Mouse (Mus musculus) spleen, postnatal 4 days (tissue): Measurements from ENCODE around the gene Col4a3.
A peak's percentile ranks its signal among the peaks of the same experiment; 100 is the strongest.

ENCODE experiments used
- DNase-seq, 2 experiments: peaks; one replicate each; pipeline ENCODE4 v3.0.0; 2022; ENCODE audit warnings: low spot score in 2 of 2

Gene Col4a3

DNA sequence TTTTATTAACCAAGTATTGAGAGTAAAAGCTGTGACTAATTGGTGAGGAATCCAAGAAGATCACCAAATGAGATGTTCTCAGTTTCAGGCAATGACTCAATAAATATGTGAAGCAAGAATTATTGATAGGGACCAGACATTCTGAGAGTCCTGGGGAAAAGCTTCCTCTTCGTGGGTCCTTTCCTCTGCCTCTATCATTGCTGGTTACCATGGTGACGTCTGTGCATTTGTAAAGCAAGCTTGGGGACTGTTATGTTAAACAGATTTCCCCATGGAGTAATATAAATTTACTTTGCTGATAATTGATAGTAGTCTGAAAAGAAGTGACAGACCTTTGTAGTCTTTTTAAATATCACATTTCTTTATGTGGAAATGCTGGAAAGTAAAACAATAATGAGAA is 76.8 kb downstream of the Col4a3 start:
- no peak for DNase-seq

DNA sequence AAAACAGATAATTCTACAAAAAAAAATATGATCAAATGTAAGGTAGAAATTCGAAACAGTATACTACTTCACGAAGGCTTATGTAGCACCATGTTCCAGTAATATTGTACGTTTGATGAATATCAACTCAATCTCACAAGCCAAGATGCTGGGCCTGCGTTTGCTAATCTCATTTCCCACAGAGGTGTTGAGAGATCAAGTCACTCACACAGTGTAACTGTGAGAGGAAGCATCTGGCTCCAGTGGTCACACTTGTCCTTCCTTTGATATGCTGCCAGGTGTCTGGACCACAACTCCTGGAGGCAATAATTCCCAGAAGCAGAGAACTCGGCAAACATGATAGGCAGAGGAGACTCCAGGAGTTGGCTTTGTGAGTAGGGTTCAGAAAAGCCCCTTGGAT is 99.6 kb downstream of the Col4a3 start:
- DNase-seq, result no peak

DNA sequence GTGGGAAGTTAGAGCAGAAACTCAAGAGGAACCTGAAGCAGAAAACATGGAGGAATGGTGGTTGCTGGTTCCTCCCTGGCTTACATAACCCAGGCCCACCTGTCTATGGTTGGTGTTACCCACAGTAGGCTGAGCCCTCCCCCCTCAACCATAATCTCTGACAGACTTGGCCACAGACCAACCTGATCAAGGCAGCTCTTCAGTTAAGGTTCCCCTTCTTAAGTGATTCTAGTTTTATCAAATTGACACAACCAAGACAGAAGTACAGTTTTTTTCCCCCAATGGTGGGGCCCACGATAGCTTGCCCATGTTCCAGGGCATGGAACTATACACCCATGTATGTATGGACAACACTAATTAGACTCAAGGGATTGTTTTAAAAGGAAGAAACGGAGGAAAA is 100.1 kb downstream of the Col4a3 start:
- no peak for DNase-seq

DNA sequence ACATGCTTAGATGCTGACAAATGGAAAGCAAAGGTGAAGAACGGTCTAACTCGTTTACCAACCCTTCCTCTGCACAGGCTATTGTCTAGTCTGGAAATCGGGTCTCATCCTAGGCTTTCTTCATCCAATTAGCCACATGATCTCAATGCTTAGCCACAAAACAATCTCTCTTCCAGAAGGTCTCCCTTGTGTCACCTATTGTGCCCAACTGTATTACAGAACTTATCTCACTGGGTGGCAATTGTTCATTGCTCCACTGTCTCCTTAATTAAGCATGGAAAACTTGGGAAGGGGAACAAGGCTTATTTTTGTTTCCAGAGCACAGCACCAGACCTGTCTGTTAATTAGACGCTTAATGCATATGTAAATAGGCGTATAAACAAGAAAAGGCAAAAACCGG is 101.2 kb downstream of the Col4a3 start:
- DNase-seq, result no peak

DNA sequence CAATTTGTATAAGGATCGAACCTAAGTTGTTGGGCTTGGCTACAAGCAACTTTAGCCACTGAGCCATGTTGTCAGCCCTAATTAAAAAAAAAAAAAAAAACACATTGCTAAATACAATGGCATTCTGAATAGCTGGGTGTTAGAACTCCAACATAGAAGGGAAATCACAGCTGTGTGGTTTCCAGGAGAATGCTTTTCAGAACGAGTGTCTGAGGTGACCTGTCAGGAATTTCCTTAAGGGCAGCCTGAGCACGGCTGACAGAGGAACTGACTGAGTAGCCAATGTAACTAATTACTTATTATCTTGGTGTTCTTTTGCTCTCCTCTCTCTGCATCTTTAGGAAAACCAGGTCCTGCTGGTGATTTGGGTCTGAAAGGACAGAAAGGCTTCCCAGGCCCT is 109.2 kb downstream of the Col4a3 start:
- no peak for DNase-seq

DNA sequence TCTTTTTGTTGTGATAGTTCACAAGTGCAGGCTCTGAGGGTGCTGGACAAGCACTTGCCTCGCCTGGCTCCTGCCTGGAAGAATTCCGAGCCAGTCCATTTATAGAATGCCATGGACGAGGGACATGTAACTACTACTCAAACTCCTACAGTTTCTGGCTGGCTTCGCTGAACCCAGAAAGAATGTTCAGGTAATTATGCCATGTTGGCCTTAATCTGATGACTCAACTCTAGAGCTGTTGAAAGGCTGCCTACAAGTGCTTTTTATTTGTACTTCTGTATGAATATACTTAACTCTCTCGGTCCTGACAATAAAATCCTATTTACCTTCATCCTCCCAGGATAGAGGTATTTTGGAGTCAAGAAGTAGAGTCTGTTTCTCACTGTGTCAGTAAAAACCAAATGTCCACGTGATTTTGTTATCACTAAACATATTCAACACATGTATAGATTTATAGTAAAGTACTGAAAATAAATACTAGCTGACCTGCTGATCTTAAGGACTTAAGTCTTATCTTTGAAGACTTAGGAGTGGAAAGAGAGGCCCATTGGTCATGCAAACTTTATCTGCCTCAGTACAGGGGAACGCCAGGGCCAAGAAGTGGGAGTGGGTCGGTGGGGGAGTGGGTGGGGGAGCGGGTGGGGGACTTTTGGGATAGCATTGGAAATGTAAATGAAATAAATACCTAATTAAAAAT is 131.2 kb downstream of the Col4a3 start:
- DNase-seq, result no peak

DNA sequence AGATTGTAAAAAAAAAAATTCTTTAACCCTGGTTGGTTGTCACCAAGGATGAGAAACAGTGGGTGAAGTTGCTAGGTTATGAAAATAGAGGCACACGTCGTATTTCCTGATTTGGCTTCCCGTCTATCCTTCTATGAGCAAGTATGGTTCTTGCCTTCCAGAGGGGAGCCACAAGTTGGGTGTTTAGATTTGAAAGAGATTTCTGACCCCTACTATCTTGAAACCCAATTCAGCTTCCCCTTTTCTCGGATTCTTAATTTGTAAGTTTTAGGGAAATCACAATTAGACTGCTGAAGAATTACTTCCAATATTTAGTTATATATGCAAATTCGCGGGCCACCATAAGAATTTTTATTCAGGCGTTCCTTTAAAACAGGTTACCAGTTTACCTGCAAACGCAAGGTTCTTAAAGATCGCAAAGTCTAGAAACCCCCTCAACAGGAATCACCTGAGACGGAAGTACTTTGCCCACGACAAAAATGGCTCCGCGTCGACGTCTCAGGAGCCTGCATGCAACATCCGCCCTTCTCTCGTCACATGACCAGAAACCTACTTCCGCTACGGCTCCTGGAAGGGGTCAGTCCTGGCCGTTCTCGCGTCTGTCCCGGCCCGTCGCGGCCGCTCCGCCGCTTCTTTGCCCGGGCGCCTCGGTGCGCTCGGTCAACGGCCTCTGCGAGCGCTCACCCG is 137.8 kb downstream of the Col4a3 start, which contains the start of gene Mff:
Gene Mff (plus strand): TSS at position 552 of the 687 bp plus-strand sequence.
- peak; percentile 90 to 95 for DNase-seq

DNA sequence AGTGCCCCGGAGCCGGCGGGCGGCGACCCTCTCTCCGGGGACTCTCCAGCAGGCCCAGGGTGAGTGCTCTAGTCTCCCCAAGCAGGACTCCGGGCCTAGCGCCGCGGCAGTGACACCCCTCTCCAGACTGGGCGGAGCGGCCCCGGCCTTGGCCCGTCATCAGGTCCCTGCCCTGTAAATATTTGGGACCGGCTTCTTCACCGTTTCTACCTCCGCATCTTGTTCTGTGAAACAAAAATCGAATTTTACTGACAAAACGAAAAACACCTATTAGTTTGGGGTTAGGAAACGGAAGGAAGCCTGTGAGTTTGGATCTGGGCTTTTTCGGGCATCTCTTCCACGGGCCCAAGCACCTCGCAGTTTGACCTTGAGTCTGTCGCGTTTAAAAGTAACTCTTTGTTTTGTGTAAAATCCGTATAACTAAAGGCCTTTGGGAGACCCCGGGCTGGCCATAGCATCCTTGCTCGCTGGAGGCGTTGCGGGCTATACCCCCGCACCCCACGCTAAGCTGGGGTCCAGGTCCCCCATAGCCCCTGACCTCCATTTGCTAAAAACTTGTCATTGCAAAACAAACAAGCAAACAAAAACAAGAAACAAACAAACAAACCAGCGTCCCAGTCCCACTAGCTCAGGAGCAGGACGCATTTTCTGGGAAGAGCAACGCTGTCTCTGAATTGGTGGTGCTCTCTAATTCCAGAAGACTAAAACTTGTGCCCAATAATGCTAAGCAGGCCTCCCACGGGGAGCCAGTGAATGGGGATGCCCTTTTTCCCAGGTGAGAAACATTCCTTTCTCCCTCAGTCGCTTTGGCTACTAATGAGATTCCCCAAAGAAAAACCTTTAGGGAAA is 138.5 kb downstream of the Col4a3 start:
- DNase-seq, result peak; percentile 16 to 67

DNA sequence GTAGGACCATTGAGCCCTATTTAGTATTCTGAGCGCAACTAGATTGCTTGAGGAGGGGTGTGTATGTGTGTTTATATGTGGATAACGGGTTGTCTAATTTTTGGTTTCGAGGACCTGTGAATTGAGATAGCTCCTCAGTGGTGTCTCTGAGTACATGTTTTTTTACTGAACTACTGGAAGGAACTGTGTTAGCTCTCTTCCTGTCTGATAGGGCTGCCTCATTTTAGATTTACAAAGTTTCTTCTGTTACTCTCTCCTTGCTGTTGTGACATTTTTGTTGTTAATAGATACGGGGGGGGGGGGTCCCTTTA is 139.1 kb downstream of the Col4a3 start:
- DNase-seq, result no peak

DNA sequence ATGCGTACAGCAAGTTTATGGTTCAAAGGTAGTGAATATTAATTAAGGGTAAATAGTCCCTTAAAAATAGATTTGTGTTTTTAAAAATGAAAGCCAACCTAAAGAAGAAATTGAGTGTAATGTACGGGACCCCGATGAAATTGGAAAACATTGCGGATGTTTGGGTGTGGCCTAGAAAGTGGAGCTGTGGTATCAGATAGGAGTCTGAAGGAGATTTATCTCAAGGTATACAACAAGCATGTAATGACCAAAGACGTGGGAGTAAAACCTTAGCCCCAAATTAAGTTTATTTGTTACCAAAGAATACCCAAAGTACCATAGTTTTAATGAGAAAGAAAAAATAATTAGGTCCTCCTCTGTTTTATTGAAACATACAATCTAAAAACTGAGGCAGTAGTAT is 139.8 kb downstream of the Col4a3 start:
- DNase-seq, result no peak

DNA sequence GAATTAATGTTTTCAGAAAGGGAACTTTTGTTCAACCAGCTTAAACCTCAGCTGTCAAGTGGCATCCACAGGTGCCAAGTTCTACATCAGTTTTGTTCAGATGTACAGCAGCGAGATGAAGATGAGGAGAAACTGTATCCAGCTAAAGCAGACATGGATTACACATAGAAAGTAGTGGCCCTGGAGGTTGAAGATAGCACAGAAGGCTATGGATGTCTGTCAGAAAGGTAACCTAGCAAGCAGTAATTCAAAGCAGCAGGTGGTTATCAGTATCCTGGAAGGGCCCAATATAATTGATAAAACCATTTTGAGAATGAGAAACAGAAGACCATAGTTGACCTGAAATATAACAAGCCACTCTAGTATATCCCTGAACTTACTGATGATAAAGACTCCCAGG is 146.6 kb downstream of the Col4a3 start:
- no peak for DNase-seq

DNA sequence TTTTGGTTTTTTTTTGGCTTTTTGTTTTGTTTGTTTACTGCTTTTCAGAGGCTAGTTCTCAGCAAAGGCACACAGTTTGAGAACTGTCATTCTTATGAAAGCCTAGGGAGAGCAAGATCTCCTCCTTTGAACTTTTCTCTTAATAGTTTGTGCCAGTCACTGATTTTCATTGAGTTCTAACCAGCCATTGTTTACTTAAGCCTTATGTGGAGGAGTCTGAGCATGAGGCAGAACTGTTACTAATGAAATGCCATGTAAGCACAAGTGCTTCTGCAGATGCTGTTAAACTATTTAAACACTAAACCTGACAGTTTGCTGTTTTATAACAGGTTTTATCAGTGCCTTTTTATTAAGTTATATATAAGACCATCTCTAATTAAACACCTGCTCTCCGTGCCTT is 151.3 kb downstream of the Col4a3 start:
- no peak for DNase-seq

DNA sequence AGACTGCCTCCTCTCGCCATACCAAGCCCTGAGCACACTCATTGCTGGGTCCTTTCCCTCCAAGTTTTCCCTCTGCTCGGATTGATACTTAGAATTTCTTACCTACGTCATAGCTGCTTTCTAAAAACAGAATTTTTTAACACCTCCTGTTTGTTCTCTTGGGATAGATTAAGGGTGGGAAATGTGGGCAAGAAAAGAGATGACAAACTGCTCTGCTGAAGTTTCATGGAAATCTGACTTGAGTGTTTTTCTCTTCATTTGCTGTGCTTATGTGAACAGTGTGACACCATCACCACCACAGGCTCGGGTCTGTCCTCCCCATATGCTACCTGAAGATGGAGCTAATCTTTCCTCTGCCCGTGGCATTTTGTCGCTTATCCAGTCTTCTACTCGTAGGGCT is 154.8 kb downstream of the Col4a3 start:
- DNase-seq, result no peak

DNA sequence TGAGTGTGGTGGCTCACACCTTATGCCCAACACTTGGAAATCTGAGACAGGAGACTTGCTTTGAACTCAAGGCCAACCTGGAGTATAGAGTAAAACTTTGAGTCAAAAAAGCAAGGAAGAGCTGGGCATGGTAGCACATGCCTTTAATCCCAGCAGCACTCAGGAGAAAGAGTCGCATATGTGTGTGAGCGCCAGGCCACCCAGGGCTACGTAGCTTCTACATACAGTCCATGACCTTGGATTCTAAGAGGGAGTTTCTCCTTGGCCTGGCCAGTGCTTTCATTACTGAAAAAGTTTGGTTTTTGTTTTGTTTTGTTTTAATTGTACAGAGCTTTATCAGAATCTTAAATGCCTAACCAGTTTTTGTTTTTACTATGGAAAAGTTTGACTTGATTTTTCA is 157.2 kb downstream of the Col4a3 start:
- no peak for DNase-seq

DNA sequence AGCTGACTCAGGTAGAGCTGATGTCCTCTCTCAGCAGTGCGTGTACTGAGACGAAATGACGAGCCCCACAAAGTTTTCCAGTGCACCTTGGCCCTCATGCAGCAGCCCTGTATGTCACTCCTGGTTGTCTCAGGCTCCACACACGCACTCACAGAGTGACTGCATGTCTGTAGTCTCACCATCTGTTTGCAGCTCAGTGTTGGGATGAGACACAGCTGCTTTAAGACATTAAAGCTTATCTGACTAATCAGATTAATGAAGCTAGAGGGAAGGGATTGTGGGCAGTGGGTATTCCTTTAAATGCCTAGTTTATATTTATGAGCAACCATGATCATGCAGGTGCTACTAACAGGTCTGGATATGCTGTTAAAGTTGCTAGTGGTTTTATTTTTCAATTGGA is 159.7 kb downstream of the Col4a3 start:
- no peak for DNase-seq

DNA sequence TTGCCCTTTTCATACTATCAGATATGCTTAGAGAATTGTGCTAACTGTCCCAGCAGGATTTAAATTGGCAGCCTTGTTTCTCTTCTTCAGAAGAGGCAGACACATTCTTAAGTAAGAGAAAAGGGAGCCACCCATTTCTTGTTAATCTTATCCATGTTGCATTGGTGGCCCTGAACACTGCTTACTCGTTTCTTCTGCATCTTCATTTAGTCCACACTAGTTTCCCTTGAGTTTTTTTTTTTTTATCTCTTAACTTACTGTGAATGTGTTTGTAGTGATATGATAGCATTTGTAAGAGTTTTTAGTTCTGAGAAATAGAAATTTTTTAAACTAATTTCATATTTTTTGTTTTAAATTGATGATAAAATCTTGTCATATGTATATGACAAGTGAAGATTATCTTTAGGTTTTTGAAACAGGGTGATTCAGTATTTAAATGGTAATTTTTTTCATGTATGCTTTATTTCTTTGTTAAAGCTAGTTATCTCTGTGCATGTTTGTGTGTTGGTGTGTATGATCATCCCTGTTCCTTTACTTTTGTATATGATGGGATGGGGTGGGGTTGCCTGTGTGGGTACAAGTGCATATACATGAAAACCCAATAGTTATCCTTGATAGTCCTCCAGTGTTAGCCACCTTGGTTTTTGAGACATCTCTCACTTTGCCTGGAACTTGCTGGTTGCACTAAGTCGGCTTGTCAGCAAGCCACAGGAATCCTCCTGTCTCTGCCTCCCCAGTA is 161.2 kb downstream of the Col4a3 start:
- no peak for DNase-seq

DNA sequence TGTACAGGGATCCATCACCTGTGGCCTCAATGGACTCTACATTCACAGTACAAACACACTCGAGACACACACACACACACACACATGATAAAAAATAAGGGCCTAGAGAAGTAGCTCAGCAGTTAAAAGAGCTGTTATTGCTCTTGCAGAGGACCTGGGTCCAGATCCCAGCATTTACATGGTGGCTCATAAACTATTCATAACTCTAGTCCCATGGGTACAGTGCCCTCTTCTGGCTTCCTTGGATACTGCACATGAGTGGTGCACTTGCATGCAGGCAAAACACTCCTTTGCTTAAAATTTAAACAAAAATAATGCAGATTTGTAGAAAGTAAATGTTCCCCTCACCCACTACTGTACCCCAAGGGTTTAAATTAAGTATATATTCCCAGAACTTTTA is 172.8 kb downstream of the Col4a3 start:
- no peak for DNase-seq

DNA sequence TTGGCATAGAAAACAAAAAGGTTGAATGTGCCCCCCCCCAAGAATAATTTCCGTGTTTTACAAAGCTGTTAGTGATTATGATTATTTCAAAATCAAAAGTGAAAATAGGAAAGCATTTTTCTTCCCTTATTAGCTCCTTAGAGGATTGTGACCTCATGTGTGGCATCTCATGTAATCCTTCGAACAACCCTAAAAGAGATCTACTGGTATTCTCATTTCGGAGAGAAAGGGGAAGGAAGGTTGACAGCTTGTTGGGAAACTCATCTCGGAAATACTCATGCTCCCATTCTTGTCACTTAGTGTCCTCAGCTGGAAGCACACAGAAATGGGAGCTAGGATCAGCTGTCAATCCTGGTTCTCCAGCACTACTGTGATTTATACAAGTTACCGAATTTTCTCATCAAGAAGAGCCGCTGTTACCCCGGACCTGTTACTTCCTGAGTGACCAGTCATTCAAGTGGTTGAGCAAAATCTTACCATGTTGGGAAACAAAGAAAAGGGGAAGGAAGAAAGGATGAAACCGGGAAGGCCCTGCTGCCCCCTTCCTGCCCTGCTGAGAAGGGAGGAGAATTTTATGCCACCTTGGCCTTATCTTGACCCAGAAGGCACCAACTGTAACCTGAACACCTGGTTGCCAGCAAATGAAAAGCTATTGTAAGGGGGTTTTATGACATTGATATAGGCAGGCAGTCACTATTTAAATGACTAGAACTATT is 174.9 kb downstream of the Col4a3 start:
- DNase-seq, result no peak

DNA sequence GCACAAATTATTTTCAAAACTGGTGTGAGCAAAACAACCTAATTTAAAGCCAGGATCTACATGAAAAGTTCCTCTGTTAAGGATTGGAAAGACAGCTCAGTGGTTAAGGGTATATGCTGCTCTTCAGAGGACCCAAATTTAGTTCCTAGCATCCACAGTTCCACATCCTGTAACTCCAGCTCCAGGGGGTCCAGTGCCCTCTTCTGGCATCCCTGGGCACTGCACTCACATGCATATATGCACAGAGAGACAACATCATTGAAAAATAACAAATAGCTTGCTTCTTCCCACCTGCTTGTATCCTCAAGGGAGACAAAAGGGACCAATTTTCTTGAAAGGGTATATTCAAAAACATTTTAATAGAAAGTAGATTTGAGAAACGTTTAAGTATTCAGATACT is 175.6 kb downstream of the Col4a3 start:
- no peak for DNase-seq

DNA sequence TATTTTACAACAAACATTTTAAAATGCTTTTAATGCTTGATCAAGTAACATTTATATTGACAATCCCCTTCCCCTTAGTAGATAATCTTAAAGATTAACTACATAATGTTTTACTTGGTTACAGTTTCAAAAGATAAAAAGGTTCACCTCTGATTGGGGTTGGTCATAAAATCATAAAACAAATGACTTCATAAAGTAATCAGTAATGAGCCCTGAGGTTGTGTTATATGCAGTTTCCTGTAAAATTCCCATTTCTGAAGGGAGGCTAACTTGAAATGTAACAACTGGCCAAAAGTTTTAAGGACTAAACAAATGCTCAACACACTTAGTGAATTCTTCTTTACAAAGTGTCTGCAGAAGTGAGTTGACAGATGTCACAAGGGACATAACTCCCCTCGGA is 179.5 kb downstream of the Col4a3 start:
- no peak for DNase-seq

DNA sequence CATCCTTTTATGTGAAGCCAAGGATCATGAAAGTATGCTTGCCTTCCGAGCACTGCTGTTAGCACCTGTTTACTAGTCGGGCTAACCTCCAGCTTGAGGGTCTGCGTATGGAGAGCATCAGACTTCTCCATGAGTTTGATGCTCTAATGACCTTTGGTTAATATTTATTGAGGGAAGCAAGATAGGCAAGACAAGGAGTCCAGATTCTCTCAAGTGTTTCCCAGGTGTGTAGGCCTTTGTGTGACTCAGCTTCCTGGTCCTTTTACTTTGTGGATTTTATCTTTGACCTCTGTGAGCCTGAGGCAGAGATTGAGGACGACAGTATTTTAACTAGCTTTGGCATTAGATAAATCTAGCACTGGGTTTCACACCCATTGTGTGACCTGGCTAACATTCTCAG is 179.9 kb downstream of the Col4a3 start:
- DNase-seq, result no peak

DNA sequence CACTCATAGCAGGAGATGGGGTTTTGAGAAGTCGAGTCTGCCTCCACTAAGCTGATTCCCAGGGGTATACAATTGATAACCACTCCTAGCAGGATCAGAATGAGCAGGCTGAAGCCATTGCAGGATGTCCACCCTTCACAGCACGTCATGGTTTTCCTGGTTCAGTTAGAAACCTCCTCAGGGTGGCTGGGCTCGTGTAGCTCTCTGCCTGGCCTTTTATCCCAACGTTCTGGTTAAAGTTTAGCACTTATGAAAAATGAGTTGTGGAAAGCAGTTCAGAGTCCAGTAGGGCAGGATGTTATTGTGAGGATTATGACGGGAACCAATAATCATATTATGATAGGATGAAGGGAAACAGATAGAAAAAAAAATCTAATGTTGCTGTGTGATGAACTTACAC is 181.5 kb downstream of the Col4a3 start, which contains the start of gene Tm4sf20:
Gene Tm4sf20 (minus strand): TSS at position 193 of the 400 bp plus-strand sequence.
- DNase-seq, result no peak
